Mouse (Mus musculus) liver, adult 2 months (tissue): Measurements from ENCODE around the gene Robo2.

Experiments used
- CTCF ChIP-seq: fragments of 200-500 bp; IDR thresholded peaks from 2 replicates; pipeline ENCODE4 v1.5.1; 2011; ENCODE audit warnings: low read depth, low read length, control low read depth
- POLR2A ChIP-seq: fragments of 200-500 bp; IDR thresholded peaks from 2 replicates; pipeline ENCODE4 v1.6.1; 2011; ENCODE audit warnings: low read length, control low read depth; ENCODE audit not compliant: insufficient read depth; ENCODE audit errors: extremely low read depth

- TF ChIP-seq POLR2A (no peak), CTCF (no peak)
These were observed 220.0 kb downstream of the Robo2 start for GRCm38 (mm10) chr16:74191621-74192020.
